Mouse (Mus musculus): ENCODE measurements around the gene Cry2. TPM values are rescaled to one million over a fixed set of nuclear protein-coding genes. Genes with fewer than 3 reads are reported as not detected.

Cry2 gene
- polyA plus RNA-seq, 1 experiment from 2014 or later, result 17.7 TPM

- Histone ChIP-seq H3K36me3 (ENCODE audit: control insufficient read depth, insufficient read depth, low read length) (peaks cover 6% of the 10 kb centered on the region; the same call in 1 of the 2 replicates), H3K4me3 (ENCODE audit: low read depth, low read length) (no peak within 1 kb of the TSS), H3K4me1 (ENCODE audit: control insufficient read depth, insufficient read depth, low read length) (no peaks in the 10 kb centered on the region), H3K27me3 (ENCODE audit: control insufficient read depth, insufficient read depth, low read length) (peaks cover 3% of the 10 kb centered on the region; the same call in 1 of the 2 replicates), H3K9me3 (replicated peaks; ENCODE audit: control insufficient read depth, low read length) (no peaks in the 10 kb centered on the region), H3K9ac (ENCODE audit: low read depth, low read length) (no peak within 1 kb of the TSS), H3K4me2 (no peak within 1 kb of the TSS), H3K27ac (ENCODE audit: low read depth, low read length) (no peak within 1 kb of the TSS)
- no peak for ATAC-seq (replicated peaks; ENCODE audit: insufficient number of reproducible peaks, low FRiP score, low TSS enrichment)
- 80% methylated on average over 5 of the region's 5 CpGs for WGBS (ENCODE audit: insufficient replicate concordance)
These were observed 51.8 kb downstream of the Cry2 start, which contains the start of gene 1700029I15Rik for GRCm38 (mm10) chr2:92381901-92382588. 1700029I15Rik (plus strand) TSS chr2:92382538.

DNA sequence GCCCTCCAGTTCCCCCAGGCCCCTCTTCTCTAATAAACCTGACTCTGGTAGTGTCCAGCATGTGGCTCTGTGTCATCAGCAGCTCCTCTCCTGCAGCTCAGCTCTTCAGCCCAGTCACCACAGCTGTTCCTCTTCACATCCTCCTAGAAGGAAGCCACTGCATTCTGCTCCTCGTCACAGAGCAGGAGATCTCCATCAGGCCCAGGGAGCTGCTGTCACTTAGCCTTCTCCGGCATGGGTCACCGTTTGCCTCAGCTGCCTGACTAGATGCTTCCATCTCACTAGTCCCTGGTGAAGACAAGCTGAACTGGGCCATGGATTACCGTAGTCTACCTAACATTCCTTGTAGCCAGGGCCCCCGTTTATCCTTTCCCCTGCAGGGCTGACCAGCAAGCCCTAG is 52.7 kb downstream of the Cry2 start:
- Histone ChIP-seq H3K27me3 (ENCODE audit: control insufficient read depth, insufficient read depth, low read length) (no peaks in the 10 kb centered on the region), H3K4me3 (ENCODE audit: low read depth, low read length) (no peak overlapping the region), H3K4me2 (no peak overlapping the region), H3K27ac (ENCODE audit: low read depth, low read length) (no peak overlapping the region), H3K9ac (ENCODE audit: low read depth, low read length) (no peak overlapping the region), H3K36me3 (ENCODE audit: control insufficient read depth, insufficient read depth, low read length) (peaks cover 6% of the 10 kb centered on the region; the same call in 1 of the 2 replicates), H3K9me3 (replicated peaks; ENCODE audit: control insufficient read depth, low read length) (no peaks in the 10 kb centered on the region), H3K4me1 (ENCODE audit: control insufficient read depth, insufficient read depth, low read length) (peaks cover 4% of the 10 kb centered on the region; the same call in 1 of the 2 replicates)
- WGBS (ENCODE audit: insufficient replicate concordance), result 78% methylated on average over 5 of the region's 5 CpGs
- no peak for ATAC-seq (replicated peaks; ENCODE audit: insufficient number of reproducible peaks, low FRiP score, low TSS enrichment)

DNA sequence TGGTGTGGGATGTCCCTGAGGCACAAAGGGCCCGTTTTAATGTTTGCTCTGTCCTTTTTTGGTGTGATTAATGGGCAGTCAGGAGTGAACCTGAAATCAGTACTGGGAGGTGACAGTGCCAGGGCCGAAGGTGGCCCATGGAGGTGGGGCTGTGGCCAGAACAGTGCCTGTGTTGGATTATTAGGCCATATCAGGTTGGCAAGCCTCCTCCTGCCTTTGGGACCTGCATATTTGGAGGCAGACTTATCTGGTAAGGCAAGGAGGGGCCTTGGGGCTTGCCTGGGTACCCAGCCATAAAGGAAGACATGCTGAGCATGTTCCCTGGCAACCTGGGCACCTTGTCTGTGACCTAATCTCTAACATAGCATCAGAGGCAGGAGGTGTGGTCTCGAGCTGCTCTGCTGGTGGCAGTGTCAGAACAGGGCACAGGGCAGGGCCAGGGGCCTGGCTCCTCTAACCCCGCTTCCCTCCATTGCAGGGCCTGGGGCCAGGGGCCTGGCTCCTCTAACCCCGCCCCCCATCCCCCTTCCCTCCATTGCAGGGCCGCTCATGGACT is 53.3 kb downstream of the Cry2 start:
- 75% methylated on average over 6 of the region's 6 CpGs for WGBS (ENCODE audit: insufficient replicate concordance)
- no peak overlapping the region for H3K27ac ChIP-seq (ENCODE audit: low read depth, low read length)
- no peak overlapping the region for H3K4me2 ChIP-seq
- no peak overlapping the region for H3K9ac ChIP-seq (ENCODE audit: low read depth, low read length)
- no peaks in the 10 kb centered on the region for H3K9me3 ChIP-seq (replicated peaks; ENCODE audit: control insufficient read depth, low read length)
- no peaks in the 10 kb centered on the region for H3K27me3 ChIP-seq (ENCODE audit: control insufficient read depth, insufficient read depth, low read length)
- H3K4me3 ChIP-seq (ENCODE audit: low read depth, low read length), result no peak overlapping the region
- H3K36me3 ChIP-seq (ENCODE audit: control insufficient read depth, insufficient read depth, low read length), result peaks cover 6% of the 10 kb centered on the region; the same call in 1 of the 2 replicates
- peaks cover 9% of the 10 kb centered on the region; the same call in 1 of the 2 replicates for H3K4me1 ChIP-seq (ENCODE audit: control insufficient read depth, insufficient read depth, low read length)
- no peak for ATAC-seq (replicated peaks; ENCODE audit: insufficient number of reproducible peaks, low FRiP score, low TSS enrichment)

DNA sequence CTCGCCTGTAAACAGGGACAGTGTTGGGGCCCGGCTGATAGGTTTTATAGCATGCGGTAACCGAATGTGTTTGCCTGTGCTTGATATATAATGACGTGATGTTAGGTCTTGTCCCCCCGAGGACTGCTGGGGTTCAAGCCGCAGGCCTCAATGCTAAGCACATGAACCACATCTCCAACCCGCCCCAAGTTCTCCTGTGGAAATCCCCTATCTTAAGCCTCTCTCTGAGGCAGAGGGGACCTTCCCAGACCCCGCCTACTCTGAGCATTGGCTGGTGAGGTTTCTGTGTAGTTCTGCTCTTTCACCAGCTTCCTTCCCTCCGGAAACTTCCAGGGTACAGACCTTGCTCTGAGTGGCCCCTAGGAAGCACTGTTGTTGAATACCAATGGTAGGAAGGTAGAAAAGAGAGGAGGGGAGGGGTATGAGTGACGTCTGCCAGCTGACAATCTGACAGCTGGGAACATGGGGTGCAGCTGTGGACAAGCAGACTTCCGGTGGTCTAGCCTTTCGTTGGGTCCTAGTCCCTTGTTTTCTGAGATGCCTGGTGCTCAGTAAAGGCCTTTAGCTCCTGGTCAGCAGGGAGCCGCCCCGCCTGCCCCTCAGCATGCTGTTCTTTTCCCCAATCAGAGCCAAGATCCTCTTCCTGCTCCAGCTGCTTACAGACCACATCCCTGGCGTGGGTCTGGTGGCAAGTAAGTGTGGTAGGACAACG is 53.9 kb downstream of the Cry2 start:
- H3K27me3 ChIP-seq (ENCODE audit: control insufficient read depth, insufficient read depth, low read length), result no peaks in the 10 kb centered on the region
- no peak overlapping the region for H3K4me3 ChIP-seq (ENCODE audit: low read depth, low read length)
- peaks cover 6% of the 10 kb centered on the region; the same call in 1 of the 2 replicates for H3K36me3 ChIP-seq (ENCODE audit: control insufficient read depth, insufficient read depth, low read length)
- H3K9me3 ChIP-seq (replicated peaks; ENCODE audit: control insufficient read depth, low read length), result no peaks in the 10 kb centered on the region
- WGBS (ENCODE audit: insufficient replicate concordance), result 77% methylated on average over 17 of the region's 17 CpGs
- no peak overlapping the region for H3K27ac ChIP-seq (ENCODE audit: low read depth, low read length)
- no peak overlapping the region for H3K9ac ChIP-seq (ENCODE audit: low read depth, low read length)
- no peak overlapping the region for H3K4me2 ChIP-seq
- peaks cover 9% of the 10 kb centered on the region; the same call in 1 of the 2 replicates for H3K4me1 ChIP-seq (ENCODE audit: control insufficient read depth, insufficient read depth, low read length)
- ATAC-seq (replicated peaks; ENCODE audit: insufficient number of reproducible peaks, low FRiP score, low TSS enrichment), result no peak

DNA sequence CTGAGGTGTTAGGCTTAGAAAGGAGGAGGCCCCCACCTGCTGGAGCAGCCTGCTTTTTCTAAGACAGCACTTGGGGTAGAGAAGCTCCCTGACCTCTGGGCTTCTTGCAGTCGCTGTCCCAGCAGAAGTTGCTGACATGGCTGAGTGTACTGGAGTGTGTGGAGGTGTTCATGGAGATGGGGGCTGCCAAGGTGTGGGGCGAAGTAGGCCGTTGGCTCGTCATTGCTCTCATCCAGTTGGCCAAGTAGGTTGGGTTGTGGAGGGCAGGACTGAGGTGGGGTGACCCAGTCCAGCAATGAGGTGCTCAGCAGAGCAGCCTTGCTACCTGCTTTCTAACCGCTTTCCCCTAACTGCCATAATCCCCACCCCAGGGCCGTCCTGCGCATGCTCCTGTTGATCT is 56.5 kb downstream of the Cry2 start:
- WGBS (ENCODE audit: insufficient replicate concordance), result 87% methylated on average over 7 of the region's 7 CpGs
- no peak overlapping the region for H3K4me3 ChIP-seq (ENCODE audit: low read depth, low read length)
- H3K9me3 ChIP-seq (replicated peaks; ENCODE audit: control insufficient read depth, low read length), result no peaks in the 10 kb centered on the region

GRCm38 (mm10) chr2:92376300-92376699 is 57.5 kb downstream of the Cry2 start:
- ATAC-seq (replicated peaks; ENCODE audit: insufficient number of reproducible peaks, low FRiP score, low TSS enrichment), result no peak
- 84% methylated on average over 6 of the region's 6 CpGs for WGBS (ENCODE audit: insufficient replicate concordance)
- Histone ChIP-seq H3K4me3 (ENCODE audit: low read depth, low read length) (no peak overlapping the region; the same call in 1 of the 2 replicates), H3K27me3 (ENCODE audit: control insufficient read depth, insufficient read depth, low read length) (peaks cover 21% of the 10 kb centered on the region), H3K27ac (ENCODE audit: low read depth, low read length) (no peak overlapping the region), H3K9ac (ENCODE audit: low read depth, low read length) (peak overlapping the region; percentile 77), H3K9me3 (replicated peaks; ENCODE audit: control insufficient read depth, low read length) (no peaks in the 10 kb centered on the region), H3K4me2 (peak overlapping the region; percentile 98), H3K36me3 (ENCODE audit: control insufficient read depth, insufficient read depth, low read length) (peaks cover 6% of the 10 kb centered on the region; the same call in 1 of the 2 replicates), H3K4me1 (ENCODE audit: control insufficient read depth, insufficient read depth, low read length) (peaks cover 15% of the 10 kb centered on the region)

More for the DNA sequence above, 56.5 kb downstream of the Cry2 start:
- Histone ChIP-seq H3K27me3 (ENCODE audit: control insufficient read depth, insufficient read depth, low read length) (peaks cover 10% of the 10 kb centered on the region), H3K4me1 (ENCODE audit: control insufficient read depth, insufficient read depth, low read length) (peaks cover 11% of the 10 kb centered on the region; the same call in 1 of the 2 replicates), H3K9ac (ENCODE audit: low read depth, low read length) (no peak overlapping the region), H3K27ac (ENCODE audit: low read depth, low read length) (no peak overlapping the region), H3K4me2 (no peak overlapping the region), H3K36me3 (ENCODE audit: control insufficient read depth, insufficient read depth, low read length) (peaks cover 6% of the 10 kb centered on the region; the same call in 1 of the 2 replicates)
- ATAC-seq (replicated peaks; ENCODE audit: insufficient number of reproducible peaks, low FRiP score, low TSS enrichment), result no peak

DNA sequence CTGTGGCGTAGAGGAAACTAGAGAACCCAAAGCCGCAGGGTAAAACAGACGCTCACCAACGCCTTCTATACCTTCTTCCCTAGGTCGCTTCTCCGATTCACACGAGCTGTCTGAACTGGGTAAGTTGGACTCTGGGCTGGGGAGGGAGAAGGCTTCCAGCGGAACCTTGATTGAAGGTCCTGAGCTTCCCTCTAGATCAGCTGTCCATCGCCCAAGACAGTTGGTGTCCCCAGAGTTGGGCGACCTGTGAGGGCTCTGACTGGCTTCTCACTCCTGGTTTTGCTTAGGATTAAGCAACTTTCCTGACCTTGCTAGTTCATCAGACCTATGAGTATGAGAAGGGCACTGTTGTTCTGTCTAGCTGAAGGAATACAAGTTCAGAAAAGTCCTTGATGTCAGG is 58.1 kb downstream of the Cry2 start:
- Histone ChIP-seq H3K4me1 (ENCODE audit: control insufficient read depth, insufficient read depth, low read length) (peaks cover 20% of the 10 kb centered on the region), H3K9ac (ENCODE audit: low read depth, low read length) (peak overlapping the region; percentile 77), H3K9me3 (replicated peaks; ENCODE audit: control insufficient read depth, low read length) (no peaks in the 10 kb centered on the region), H3K27ac (ENCODE audit: low read depth, low read length) (peak overlapping the region; percentile 88; the same call in 1 of the 2 replicates), H3K27me3 (ENCODE audit: control insufficient read depth, insufficient read depth, low read length) (peaks cover 26% of the 10 kb centered on the region), H3K4me2 (peak overlapping the region; percentile 98), H3K4me3 (ENCODE audit: low read depth, low read length) (peak overlapping the region; percentile 75), H3K36me3 (ENCODE audit: control insufficient read depth, insufficient read depth, low read length) (peaks cover 6% of the 10 kb centered on the region; the same call in 1 of the 2 replicates)
- 13% methylated on average over 10 of the region's 10 CpGs for WGBS (ENCODE audit: insufficient replicate concordance)
- ATAC-seq (replicated peaks; ENCODE audit: insufficient number of reproducible peaks, low FRiP score, low TSS enrichment), result no peak

DNA sequence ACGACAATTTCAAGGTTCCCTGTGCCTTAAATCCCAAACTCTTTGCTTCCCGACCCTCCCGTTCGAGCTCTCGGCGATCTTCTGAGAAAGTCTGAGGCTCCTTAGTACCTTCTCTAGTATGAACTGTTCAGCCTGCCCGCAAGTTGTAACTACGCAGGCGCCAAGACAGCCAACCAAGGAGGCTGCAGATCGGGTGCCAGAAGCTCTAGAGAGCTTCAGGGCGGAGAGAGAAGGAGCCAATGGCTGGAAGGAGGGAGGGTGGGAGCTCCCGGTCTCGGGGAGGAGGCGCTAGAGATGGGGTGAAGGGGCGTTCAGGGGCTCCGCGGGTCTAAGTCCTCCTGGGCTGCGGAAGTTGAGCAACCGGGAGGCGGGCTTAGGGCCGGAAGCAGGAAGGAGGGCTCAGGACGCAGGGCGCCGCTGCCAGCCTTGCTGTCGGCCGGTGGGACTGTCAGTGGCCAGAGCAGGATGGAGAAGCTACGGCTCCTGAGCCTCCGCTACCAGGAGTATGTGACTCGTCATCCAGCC is 58.7 kb downstream of the Cry2 start:
- ATAC-seq (replicated peaks; ENCODE audit: insufficient number of reproducible peaks, low FRiP score, low TSS enrichment), result peak; percentile 88

More for the DNA sequence above, 58.7 kb downstream of the Cry2 start:
- H3K9ac ChIP-seq (ENCODE audit: low read depth, low read length), result peak overlapping the region; percentile 77
- H3K4me2 ChIP-seq, result peak overlapping the region; percentile 98
- H3K27ac ChIP-seq (ENCODE audit: low read depth, low read length), result peak overlapping the region; percentile 88
- no peaks in the 10 kb centered on the region for H3K9me3 ChIP-seq (replicated peaks; ENCODE audit: control insufficient read depth, low read length)
- H3K4me3 ChIP-seq (ENCODE audit: low read depth, low read length), result peak overlapping the region; percentile 75
- peaks cover 6% of the 10 kb centered on the region; the same call in 1 of the 2 replicates for H3K36me3 ChIP-seq (ENCODE audit: control insufficient read depth, insufficient read depth, low read length)
- 0% methylated on average over 29 of the region's 29 CpGs for WGBS (ENCODE audit: insufficient replicate concordance)
- peaks cover 26% of the 10 kb centered on the region for H3K4me1 ChIP-seq (ENCODE audit: control insufficient read depth, insufficient read depth, low read length)
- peaks cover 32% of the 10 kb centered on the region for H3K27me3 ChIP-seq (ENCODE audit: control insufficient read depth, insufficient read depth, low read length)
